Mouse (Mus musculus) heart, postnatal 10 days (tissue): ENCODE results near the gene H2al1b. TPM values are rescaled to one million over a fixed set of nuclear protein-coding genes. Genes with fewer than 3 reads are reported as not detected.
"Not testable (repeated sequence)": the region's sequence is repeated elsewhere in the genome, so short reads cannot be mapped to it uniquely, and the experiment has no call there.

Experiments used
- DNase-seq, 2 experiments: peaks; one replicate each; pipeline ENCODE4 v3.0.0; 2021
- intact Hi-C: fragments of 180-260 bp; cut with DNase I; formaldehyde crosslinking; loops from one replicate; pipeline ENCODE4 v1.15.1; 2025
- total RNA-seq, 2 experiments: library from RNA; stranded (reverse); gene quantifications; 2 replicates each; pipeline ENCODE4 v1.2.3; 2021

H2al1b gene
- total RNA-seq = not detected

DNA sequence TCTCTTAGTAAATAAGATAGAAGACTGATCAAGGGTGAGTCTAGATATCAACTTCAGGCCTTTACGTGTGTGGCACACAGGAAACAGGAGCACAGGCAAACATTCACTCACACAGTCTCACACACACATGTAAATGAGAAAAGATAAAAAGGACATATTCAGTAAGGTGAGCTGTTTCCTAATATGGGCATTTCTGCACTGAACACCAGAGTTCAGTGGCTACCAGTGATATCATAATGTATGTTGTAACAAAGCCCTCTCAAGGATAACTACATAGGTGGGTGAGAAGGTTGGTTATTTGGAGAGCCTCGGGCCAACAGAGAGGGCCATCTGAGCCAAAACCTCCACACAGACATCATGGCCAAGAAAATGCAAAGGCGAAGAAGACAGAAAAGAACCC is at the start of gene H2al1b:
TSS of gene H2al1b (plus strand) at position 301 of the 400 bp plus-strand sequence.
- DNase-seq, intact Hi-C loops: not testable (repeated sequence)

DNA sequence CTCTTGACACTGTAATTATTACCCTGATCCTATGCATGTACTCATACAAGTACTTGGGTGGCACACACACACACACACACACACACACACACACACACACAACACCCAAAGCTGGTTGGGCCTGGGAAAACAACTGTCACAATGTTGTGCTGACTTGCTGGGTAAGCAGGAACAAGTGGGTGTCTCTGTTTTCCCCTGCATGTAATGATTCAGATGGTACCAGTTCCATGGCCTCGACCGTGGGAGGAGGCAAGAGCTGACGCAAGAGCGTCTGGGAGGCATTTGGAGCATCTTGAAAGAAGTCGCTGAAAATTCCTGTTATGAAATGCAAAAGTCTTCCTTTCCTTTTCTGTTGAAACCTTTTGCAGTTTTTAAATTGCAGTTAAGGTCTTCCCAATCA is 48.2 kb upstream of the H2al1b start:
- intact Hi-C loops = no loop called here
- peak; percentile 4 to 12 for DNase-seq

DNA sequence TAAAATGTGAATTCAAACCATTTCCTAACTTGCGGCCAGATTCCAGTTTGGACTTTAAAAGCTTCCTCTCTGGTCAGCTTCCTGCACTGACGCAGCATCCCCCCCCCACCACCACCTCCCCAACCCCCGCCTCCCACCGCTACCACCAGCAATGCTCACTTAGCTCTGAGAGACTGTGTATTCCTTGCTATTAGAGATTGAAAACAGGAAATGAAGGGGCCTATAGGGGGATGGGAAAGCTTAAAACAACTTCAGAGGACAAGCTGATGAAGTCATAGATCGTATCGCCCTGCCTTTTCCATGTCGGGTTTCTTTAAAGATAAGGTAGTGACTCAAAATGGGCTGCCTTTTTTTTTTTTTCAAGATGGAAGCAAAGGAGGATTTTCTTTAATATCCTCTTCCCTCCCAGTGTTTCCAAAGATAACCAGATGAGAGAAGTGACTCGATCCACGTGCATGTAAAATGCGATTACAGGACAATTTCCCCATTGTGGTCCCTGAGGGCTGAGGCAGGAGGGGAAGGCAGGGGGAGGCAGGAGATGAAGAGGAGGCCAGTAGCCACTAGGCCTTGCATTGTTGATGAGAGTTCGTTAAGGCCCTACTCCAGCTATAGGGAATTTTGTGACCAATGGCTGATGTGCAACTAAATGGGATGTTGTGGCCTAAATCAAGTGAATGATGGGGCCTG is 47.6 kb upstream of the H2al1b start:
- intact Hi-C loops = no loop called here
- DNase-seq = peak; percentile 5 to 12

DNA sequence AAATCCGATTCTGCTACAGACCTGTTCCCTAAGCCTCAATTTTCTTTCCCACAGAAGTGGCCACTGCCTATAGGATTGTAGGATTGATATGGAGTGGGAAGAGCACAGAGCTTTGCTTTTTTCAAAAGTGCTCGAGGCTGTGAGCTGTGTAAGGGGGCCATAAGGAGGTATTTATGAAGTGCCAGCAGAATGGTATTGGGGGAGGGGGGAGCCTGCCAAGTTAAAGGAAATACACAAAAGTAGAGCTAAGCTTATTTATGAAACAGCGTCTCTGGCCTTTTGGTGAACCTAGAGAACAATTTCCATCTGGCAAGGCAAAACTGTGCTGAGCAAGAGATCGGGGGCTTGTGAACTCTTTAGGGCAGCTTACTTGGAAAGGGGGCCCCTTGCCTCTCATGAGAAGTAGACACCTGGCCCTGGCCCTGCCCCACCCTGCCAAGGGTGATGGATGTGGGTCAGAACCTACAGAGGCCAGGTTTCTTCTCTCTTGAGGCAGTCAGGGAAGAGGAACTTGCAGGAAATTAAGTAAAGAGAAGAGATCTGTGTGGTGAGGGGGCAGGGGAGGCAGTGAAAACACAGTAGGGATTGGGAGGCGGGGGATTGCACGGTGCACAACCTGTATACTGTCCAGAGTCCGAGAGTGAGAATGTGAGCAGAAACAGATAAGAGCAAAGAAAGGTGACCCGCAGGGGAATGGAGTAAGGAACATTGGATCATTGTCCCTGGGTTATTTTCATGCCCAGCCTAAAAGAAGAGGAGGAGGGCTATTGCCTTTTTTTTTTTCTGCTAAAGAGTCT is 46.5 kb upstream of the H2al1b start:
- no peak for DNase-seq
- intact Hi-C loops = no loop called here

DNA sequence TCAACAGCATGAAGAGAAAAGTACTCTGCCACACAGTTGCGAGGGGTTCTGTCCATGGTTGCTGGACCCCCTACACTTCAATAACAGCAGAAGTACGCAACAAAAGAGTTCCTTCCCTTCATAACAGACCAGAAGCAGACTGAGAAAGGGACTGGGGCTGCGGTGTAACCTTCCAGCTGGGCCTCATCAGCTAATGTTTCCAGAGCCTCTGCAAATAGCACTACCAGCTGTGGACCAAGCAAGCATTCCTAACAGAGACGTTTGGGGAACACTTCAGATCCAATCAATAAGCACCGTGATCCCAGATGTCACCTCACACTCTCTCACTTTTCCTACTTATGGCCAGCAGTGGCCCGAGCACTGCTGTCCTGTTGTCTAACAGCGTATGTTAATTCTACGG is 37.3 kb upstream of the H2al1b start:
- intact Hi-C loops = no loop called here
- peak; percentile 8 to 20 for DNase-seq

DNA sequence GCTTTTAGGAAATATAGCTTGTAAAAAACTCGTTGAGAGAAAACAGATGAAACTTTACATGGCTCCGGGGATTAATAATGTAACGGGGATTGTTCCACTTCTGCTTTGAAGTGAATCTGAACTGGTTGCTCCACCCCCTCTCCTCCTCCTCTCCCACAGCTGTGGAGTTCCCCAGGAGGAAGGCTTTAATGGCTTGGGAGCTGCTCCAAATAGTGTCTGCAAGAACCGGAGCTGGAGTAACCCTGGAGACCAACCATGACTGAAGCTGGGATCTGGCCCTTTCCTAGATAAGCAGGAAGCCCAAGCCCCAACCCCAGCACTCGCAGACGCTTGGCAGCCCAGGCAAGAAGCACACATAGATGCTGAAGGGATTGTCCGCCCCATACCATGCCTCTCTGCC is 34.4 kb upstream of the H2al1b start:
- intact Hi-C loops = no loop called here

DNA sequence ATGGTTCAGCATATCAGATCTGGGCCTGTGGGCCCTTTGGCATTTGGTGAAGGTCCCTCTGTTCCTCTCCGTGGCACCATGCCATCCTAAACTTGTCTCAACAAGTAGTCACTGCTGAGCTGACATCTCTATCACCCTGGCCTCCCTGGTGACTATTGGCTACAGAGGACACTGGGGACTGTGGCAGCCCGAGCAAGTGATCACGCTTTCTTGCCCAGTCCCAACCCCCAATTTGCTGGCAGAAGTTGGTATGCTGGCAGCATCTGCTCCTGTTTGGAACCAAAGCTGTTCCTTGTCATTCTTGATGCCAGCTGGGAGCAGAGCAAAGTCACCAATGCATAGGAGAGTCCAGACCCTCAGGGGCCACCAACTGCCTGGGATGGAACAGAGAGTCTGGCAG is 33.2 kb upstream of the H2al1b start:
- intact Hi-C loops = no loop called here
- peak; percentile 53 to 54 for DNase-seq

More for the DNA sequence above, 34.4 kb upstream of the H2al1b start:
- peak; percentile 30 to 52 for DNase-seq

DNA sequence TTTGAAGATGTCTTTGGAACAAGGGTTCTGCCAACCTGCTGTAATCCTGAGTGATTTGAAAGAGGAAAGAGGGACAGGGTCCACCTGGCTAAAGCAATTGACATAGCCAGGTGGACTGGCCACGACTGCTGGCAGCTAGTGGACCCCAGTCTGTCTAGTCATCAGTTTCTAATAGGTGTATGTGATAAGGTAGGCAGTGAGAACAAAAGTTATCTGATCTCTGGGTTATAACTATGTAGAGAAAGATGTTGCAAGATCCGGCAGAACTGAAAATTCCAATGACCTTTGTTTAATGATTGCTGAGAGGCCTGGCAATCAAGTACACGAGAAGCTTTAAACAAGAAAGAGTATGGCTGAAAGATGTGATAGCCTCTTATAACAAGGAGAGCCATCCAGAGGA is 29.0 kb upstream of the H2al1b start:
- DNase-seq = no peak
- intact Hi-C loops = no loop called here

DNA sequence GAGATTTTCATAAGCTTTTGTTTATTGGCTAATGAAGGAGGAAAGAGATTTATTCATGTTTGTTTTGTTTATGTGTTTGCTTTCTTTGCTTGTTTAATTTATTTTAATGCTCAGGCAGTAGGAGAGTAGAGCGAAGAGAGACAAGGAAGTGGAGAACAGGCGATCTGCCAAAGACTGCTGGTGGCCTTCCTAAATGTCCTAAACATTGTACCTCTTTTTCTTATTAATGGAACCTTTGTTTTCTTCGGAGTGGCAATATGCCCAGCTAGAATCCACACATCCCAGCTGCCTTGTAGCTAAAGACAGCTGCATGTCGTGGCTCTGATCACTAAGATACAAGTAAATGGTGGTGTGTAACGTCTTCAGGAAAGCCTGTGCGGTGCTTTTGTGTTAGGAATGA is 25.1 kb upstream of the H2al1b start:
- DNase-seq = no peak
- intact Hi-C loops = no loop called here

DNA sequence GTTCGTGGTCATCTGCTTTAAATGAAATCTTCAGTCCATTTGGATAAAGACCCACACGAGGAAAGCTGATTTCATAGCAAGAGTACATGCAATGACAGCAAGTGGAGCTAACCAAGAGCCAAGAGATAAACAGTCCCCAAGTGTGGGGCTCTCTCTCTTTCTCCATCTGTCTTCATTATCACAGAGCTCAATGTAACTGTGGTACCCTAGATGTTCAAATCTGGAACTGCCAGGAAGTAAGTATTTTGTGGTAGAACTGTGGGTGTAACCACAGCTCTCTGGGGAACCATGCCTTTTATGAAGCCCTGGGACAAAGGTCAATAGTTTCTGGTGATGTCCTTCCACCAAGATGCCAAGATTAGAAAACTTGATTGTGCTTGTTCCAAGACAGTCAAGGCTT is 21.5 kb upstream of the H2al1b start:
- no peak for DNase-seq
- intact Hi-C loops = no loop called here

DNA sequence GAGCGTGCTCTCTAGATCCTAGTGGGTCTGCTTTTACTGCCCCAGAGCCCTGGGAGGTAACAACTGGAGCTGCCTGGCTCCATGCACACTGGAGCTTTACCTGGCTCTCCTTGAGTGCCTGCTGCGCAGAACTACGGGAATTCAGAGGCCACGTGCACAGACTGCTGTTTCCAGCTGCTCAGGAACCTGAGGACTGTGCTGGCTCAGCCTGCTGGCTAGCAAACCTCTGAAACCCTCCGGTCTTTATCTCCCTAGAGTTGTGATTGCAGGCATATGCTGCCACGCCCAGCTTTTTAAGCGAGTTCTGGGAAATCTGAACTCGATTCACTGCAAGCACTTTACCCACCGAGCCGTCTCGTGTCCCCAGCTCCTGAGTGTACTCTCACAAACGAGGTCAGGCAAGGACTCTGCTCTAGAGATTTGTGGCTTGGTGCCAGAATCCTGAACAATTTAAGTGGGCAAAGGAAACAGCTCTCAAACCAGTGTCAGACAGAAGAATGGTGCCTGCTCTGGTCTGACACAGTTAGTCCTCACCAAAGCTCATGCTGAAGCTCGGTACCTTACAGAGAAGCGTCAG is 13.8 kb upstream of the H2al1b start:
- DNase-seq = peak; percentile 50 to 55
- intact Hi-C loops = loop anchor here (5.0 kb wide), 1 partner anchor 54 kb away; no protein-coding TSS in a partner anchor

DNA sequence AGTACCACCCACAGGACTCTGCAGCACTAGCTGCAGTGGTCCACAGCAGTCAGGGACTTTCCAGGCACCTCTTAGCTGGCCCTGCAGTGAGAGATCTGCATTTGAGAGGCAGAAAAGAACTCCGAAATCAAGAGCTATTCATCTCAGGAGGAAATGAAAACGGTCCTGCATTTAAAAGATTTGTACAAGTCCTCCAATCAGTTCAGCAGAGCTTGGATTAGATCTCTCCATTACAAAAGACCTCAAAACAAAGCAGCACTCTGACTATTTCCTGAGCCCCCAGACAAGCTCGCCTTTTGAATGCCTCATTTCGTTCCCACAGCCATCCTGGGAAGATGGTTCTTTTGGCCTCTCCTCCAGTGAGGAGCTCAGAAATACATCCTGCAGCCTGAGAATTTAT is 13.0 kb upstream of the H2al1b start:
- DNase-seq = no peak
- intact Hi-C loops = loop anchor here (5.0 kb wide), 1 partner anchor 53 kb away; no protein-coding TSS in a partner anchor

DNA sequence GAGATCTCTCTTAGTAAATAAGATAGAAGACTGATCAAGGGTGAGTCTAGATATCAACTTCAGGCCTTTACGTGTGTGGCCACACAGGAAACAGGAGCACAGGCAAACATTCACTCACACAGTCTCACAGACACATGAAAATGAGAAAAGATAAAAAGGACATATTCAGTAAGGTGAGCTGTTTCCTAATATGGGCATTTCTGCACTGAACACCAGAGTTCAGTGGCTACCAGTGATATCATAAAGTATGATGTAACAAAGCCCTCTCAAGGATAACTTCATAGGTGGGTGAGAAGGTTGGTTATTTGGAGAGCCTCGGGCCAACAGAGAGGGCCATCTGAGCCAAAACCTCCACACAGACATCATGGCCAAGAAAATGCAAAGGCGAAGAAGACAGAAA is 3.3 kb upstream of the H2al1b start, which contains the start of gene H2al1a:
TSS of gene H2al1a (plus strand) at position 301 of the 400 bp plus-strand sequence.
- DNase-seq, intact Hi-C loops: not testable (repeated sequence)

DNA sequence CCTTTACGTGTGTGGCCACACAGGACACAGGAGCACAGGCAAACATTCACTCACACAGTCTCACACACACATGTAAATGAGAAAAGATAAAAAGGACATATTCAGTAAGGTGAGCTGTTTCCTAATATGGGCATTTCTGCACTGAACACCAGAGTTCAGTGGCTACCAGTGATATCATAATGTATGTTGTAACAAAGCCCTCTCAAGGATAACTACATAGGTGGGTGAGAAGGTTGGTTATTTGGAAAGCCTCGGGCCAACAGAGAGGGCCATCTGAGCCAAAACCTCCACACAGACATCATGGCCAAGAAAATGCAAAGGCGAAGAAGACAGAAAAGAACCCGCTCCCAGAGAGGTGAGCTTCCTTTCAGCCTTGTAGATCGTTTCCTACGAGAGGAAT is 3.1 kb downstream of the H2al1b start, which contains the start of gene H2al1c:
TSS of gene H2al1c (plus strand) at position 301 of the 400 bp plus-strand sequence.
- DNase-seq, intact Hi-C loops: not testable (repeated sequence)

DNA sequence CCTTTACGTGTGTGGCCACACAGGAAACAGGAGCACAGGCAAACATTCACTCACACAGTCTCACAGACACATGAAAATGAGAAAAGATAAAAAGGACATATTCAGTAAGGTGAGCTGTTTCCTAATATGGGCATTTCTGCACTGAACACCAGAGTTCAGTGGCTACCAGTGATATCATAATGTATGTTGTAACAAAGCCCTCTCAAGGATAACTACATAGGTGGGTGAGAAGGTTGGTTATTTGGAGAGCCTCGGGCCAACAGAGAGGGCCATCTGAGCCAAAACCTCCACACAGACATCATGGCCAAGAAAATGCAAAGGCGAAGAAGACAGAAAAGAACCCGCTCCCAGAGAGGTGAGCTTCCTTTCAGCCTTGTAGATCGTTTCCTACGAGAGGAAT is 6.3 kb downstream of the H2al1b start, which contains the start of gene H2al1d:
TSS of gene H2al1d (plus strand) at position 301 of the 400 bp plus-strand sequence.
- DNase-seq, intact Hi-C loops: not testable (repeated sequence)

DNA sequence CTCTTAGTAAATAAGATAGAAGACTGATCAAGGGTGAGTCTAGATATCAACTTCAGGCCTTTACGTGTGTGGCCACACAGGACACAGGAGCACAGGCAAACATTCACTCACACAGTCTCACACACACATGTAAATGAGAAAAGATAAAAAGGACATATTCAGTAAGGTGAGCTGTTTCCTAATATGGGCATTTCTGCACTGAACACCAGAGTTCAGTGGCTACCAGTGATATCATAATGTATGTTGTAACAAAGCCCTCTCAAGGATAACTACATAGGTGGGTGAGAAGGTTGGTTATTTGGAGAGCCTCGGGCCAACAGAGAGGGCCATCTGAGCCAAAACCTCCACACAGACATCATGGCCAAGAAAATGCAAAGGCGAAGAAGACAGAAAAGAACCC is 9.4 kb downstream of the H2al1b start, which contains the start of gene H2al1e:
TSS of gene H2al1e (plus strand) at position 301 of the 400 bp plus-strand sequence.
- DNase-seq, intact Hi-C loops: not testable (repeated sequence)

DNA sequence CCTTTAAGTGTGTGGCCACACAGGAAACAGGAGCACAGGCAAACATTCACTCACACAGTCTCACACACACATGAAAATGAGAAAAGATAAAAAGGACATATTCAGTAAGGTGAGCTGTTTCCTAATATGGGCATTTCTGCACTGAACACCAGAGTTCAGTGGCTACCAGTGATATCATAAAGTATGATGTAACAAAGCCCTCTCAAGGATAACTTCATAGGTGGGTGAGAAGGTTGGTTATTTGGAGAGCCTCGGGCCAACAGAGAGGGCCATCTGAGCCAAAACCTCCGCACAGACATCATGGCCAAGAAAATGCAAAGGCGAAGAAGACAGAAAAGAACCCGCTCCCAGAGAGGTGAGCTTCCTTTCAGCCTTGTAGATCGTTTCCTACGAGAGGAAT is 12.6 kb downstream of the H2al1b start, which contains the start of gene H2al1f:
TSS of gene H2al1f (plus strand) at position 301 of the 400 bp plus-strand sequence.
- DNase-seq, intact Hi-C loops: not testable (repeated sequence)

DNA sequence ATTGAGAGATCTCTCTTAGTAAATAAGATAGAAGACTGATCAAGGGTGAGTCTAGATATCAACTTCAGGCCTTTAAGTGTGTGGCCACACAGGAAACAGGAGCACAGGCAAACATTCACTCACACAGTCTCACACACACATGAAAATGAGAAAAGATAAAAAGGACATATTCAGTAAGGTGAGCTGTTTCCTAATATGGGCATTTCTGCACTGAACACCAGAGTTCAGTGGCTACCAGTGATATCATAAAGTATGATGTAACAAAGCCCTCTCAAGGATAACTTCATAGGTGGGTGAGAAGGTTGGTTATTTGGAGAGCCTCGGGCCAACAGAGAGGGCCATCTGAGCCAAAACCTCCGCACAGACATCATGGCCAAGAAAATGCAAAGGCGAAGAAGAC is 15.7 kb downstream of the H2al1b start, which contains the start of gene H2al1g:
TSS of gene H2al1g (plus strand) at position 301 of the 400 bp plus-strand sequence.
- intact Hi-C loops, DNase-seq: not testable (repeated sequence)

DNA sequence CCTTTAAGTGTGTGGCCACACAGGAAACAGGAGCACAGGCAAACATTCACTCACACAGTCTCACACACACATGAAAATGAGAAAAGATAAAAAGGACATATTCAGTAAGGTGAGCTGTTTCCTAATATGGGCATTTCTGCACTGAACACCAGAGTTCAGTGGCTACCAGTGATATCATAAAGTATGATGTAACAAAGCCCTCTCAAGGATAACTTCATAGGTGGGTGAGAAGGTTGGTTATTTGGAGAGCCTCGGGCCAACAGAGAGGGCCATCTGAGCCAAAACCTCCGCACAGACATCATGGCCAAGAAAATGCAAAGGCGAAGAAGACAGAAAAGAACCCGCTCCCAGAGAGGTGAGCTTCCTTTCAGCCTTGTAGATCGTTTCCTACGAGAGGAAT is 19.0 kb downstream of the H2al1b start, which contains the start of gene H2al1h:
TSS of gene H2al1h (plus strand) at position 301 of the 400 bp plus-strand sequence.
- intact Hi-C loops, DNase-seq: not testable (repeated sequence)

DNA sequence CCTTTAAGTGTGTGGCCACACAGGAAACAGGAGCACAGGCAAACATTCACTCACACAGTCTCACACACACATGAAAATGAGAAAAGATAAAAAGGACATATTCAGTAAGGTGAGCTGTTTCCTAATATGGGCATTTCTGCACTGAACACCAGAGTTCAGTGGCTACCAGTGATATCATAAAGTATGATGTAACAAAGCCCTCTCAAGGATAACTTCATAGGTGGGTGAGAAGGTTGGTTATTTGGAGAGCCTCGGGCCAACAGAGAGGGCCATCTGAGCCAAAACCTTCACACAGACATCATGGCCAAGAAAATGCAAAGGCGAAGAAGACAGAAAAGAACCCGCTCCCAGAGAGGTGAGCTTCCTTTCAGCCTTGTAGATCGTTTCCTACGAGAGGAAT is 22.1 kb downstream of the H2al1b start, which contains the start of gene H2al1i:
TSS of gene H2al1i (plus strand) at position 301 of the 400 bp plus-strand sequence.
- DNase-seq, intact Hi-C loops: not testable (repeated sequence)
